Mouse (Mus musculus) Muller cell, postnatal 12 days (primary cell): Measurements from ENCODE around the gene Olfr168.
"Not testable (repeated sequence)": the region's sequence is repeated elsewhere in the genome, so short reads cannot be mapped to it uniquely, and the experiment has no call there.

Experiments
- DNase-seq: peaks from one replicate; pipeline ENCODE4 v3.0.0-alpha.2; 2015; ENCODE audit errors: inconsistent ontology term

Olfr168 gene

GRCm38 (mm10) chr16:19535455-19535854, at the start of gene Olfr168:
TSS of gene Olfr168 (minus strand) at chr16:19535555.
- DNase-seq: no peak

- DNase-seq: not testable (repeated sequence)
These were observed 36.4 kb upstream of the Olfr168 start, which contains the start of gene Olfr169 for GRCm38 (mm10) chr16:19571709-19572108. TSS of gene Olfr169 (minus strand) at chr16:19571809.

- not testable (repeated sequence) for DNase-seq
These were observed 18.1 kb upstream of the Olfr168 start for GRCm38 (mm10) chr16:19553429-19553828.

GRCm38 (mm10) chr16:19552246-19552645, 16.9 kb upstream of the Olfr168 start:
- not testable (repeated sequence) for DNase-seq

GRCm38 (mm10) chr16:19522166-19522565, 13.2 kb downstream of the Olfr168 start, which contains the start of gene Olfr167:
TSS of gene Olfr167 (minus strand) at chr16:19522266.
- DNase-seq: no peak

- DNase-seq: no peak
These were observed 52.0 kb downstream of the Olfr168 start, which contains the start of gene Olfr166 for GRCm38 (mm10) chr16:19483394-19483793. TSS of gene Olfr166 (plus strand) at chr16:19483694.
